Mouse (Mus musculus): Measurements from ENCODE around the gene Dcst1. TPM values are rescaled to one million over a fixed set of nuclear protein-coding genes. Genes with fewer than 3 reads are reported as not detected.

Dcst1 gene
- polyA plus RNA-seq, 1 experiment = not detected

GRCm38 (mm10) chr3:89300514-89300913 is 64.5 kb downstream of the Dcst1 start:
- no peaks in the 10 kb centered on the region for H3K9me3 ChIP-seq

More at GRCm38 (mm10) chr3:89300514-89300913, 64.5 kb downstream of the Dcst1 start:
- H3K4me3 ChIP-seq (replicated peaks) = no peak overlapping the region
- H3K4me1 ChIP-seq = peaks cover 29% of the 10 kb centered on the region
- TF ChIP-seq FLI1 (IDR thresholded peaks at IDR 0.05; ENCODE audit: low read length) (no peak), GATA1 (IDR thresholded peaks at IDR 0.05; ENCODE audit: borderline replicate concordance, low read length) (no peak)
- H3K36me3 ChIP-seq (replicated peaks; ENCODE audit: low read length) = no peaks in the 10 kb centered on the region
- peaks cover 55% of the 10 kb centered on the region for H3K27me3 ChIP-seq (replicated peaks)

Other genes starting within 250 kb of the Dcst1 start
- 0.26 TPM in 1 of 2 replicates, not detected in the other for gene Pklr, start 229.1 kb downstream of the Dcst1 start, polyA plus RNA-seq (2012; ENCODE audit: insufficient read depth, low replicate concordance)
- 0.36 and 0.68 TPM in 2 replicates for gene Hcn3, start 205.1 kb downstream of the Dcst1 start, polyA plus RNA-seq (2012; ENCODE audit: insufficient read depth, low replicate concordance)
- 12.9 and 13.3 TPM in 2 replicates for gene Clk2, start 200.5 kb downstream of the Dcst1 start, polyA plus RNA-seq (2012; ENCODE audit: insufficient read depth, low replicate concordance)
- gene Scamp3, start 187.8 kb downstream of the Dcst1 start, polyA plus RNA-seq (2012; ENCODE audit: insufficient read depth, low replicate concordance) = 180 and 256 TPM in 2 replicates
- 23.3 and 39.8 TPM in 2 replicates for gene Fam189b, start 182.1 kb downstream of the Dcst1 start, polyA plus RNA-seq (2012; ENCODE audit: insufficient read depth, low replicate concordance)
- gene Gba, start 162.3 kb downstream of the Dcst1 start, polyA plus RNA-seq (2012; ENCODE audit: insufficient read depth, low replicate concordance) = 8.5 and 10.8 TPM in 2 replicates
- 0.07 TPM in 1 of 2 replicates, not detected in the other for gene Thbs3, start 150.1 kb downstream of the Dcst1 start, polyA plus RNA-seq (2012; ENCODE audit: insufficient read depth, low replicate concordance)
- 299 and 549 TPM in 2 replicates for gene Mtx1, start 138.2 kb downstream of the Dcst1 start, polyA plus RNA-seq (2012; ENCODE audit: insufficient read depth, low replicate concordance)
- gene Muc1, start 136.2 kb downstream of the Dcst1 start, polyA plus RNA-seq (2012; ENCODE audit: insufficient read depth, low replicate concordance) = 0.29 and 1.2 TPM in 2 replicates
- 81.0 and 225 TPM in 2 replicates for gene Krtcap2, start 119.3 kb downstream of the Dcst1 start, polyA plus RNA-seq (2012; ENCODE audit: insufficient read depth, low replicate concordance)
- 1.8 and 2.1 TPM in 2 replicates for gene Trim46, start 118.9 kb downstream of the Dcst1 start, polyA plus RNA-seq (2012; ENCODE audit: insufficient read depth, low replicate concordance)
- gene Dpm3, start 105.9 kb downstream of the Dcst1 start, polyA plus RNA-seq (2012; ENCODE audit: insufficient read depth, low replicate concordance) = 435 and 701 TPM in 2 replicates
- gene Slc50a1, start 94.7 kb downstream of the Dcst1 start, polyA plus RNA-seq (2012; ENCODE audit: insufficient read depth, low replicate concordance) = 7.0 and 25.0 TPM in 2 replicates
- gene Efna1, start 84.1 kb downstream of the Dcst1 start, polyA plus RNA-seq (2012; ENCODE audit: insufficient read depth, low replicate concordance) = 0.16 TPM in 1 of 2 replicates, not detected in the other
- gene Efna3, start 42.3 kb downstream of the Dcst1 start, polyA plus RNA-seq (2012; ENCODE audit: insufficient read depth, low replicate concordance) = not detected in 2 replicates
- gene Efna4, start 27.2 kb downstream of the Dcst1 start, polyA plus RNA-seq (2012; ENCODE audit: insufficient read depth, low replicate concordance) = 0.29 TPM in 1 of 2 replicates, not detected in the other
- 36.8 and 135 TPM in 2 replicates for gene Adam15, start 15.3 kb downstream of the Dcst1 start, polyA plus RNA-seq (2012; ENCODE audit: insufficient read depth, low replicate concordance)
- not detected in 2 replicates for gene Dcst2, start 3.3 kb downstream of the Dcst1 start, polyA plus RNA-seq (2012; ENCODE audit: insufficient read depth, low replicate concordance)
- gene Zbtb7b, start 29.5 kb upstream of the Dcst1 start, polyA plus RNA-seq (2012; ENCODE audit: insufficient read depth, low replicate concordance) = 76.2 and 120 TPM in 2 replicates
- 0.31 and 0.95 TPM in 2 replicates for gene Lenep, start 37.5 kb upstream of the Dcst1 start, polyA plus RNA-seq (2012; ENCODE audit: insufficient read depth, low replicate concordance)
- 23.1 and 23.4 TPM in 2 replicates for gene Flad1, start 46.6 kb upstream of the Dcst1 start, polyA plus RNA-seq (2012; ENCODE audit: insufficient read depth, low replicate concordance)
- 16.4 and 53.9 TPM in 2 replicates for gene Cks1b, start 53.1 kb upstream of the Dcst1 start, polyA plus RNA-seq (2012; ENCODE audit: insufficient read depth, low replicate concordance)
- 22.7 and 67.6 TPM in 2 replicates for gene Shc1, start 53.2 kb upstream of the Dcst1 start, polyA plus RNA-seq (2012; ENCODE audit: insufficient read depth, low replicate concordance)
- gene Pygo2, start 65.0 kb upstream of the Dcst1 start, polyA plus RNA-seq (2012; ENCODE audit: insufficient read depth, low replicate concordance) = 35.3 and 137 TPM in 2 replicates
- 23.0 and 29.3 TPM in 2 replicates for gene Pbxip1, start 71.5 kb upstream of the Dcst1 start, polyA plus RNA-seq (2012; ENCODE audit: insufficient read depth, low replicate concordance)
- gene Pmvk, start 89.3 kb upstream of the Dcst1 start, polyA plus RNA-seq (2012; ENCODE audit: insufficient read depth, low replicate concordance) = 10.7 and 35.6 TPM in 2 replicates
- gene Kcnn3, start 154.9 kb upstream of the Dcst1 start, polyA plus RNA-seq (2012; ENCODE audit: insufficient read depth, low replicate concordance) = not detected in 2 replicates